Mouse (Mus musculus) limb, embryonic 15.5 days (tissue): ENCODE measurements around the gene Dcaf4. TPM values are rescaled to one million over a fixed set of nuclear protein-coding genes. Genes with fewer than 3 reads are reported as not detected.

ENCODE experiments used
- ATAC-seq: fragments of 200-750 bp; cut with Nextera tagmentation; 2 replicates; pipeline ENCODE4 v1.8.0; 2017; ENCODE audit warnings: low read depth, moderate TSS enrichment; ENCODE audit not compliant: insufficient number of reproducible peaks, low FRiP score, low TSS enrichment
- H3K27ac ChIP-seq: fragments of 300-500 bp; sonication (generic); 2 replicates; pipeline ENCODE4 v1.5.1; 2015; ENCODE audit warnings: moderate library complexity, mild to moderate bottlenecking, inconsistent platforms
- H3K27me3 ChIP-seq: fragments of 300-500 bp; sonication (generic); 2 replicates; pipeline ENCODE4 v1.6.1; 2015; ENCODE audit warnings: inconsistent platforms
- H3K36me3 ChIP-seq: fragments of 300-500 bp; sonication (generic); 2 replicates; pipeline ENCODE4 v1.6.1; 2015; ENCODE audit warnings: inconsistent platforms
- H3K4me1 ChIP-seq: fragments of 300-500 bp; sonication (generic); 2 replicates; pipeline ENCODE4 v1.6.1; 2015; ENCODE audit warnings: inconsistent platforms
- H3K4me2 ChIP-seq: fragments of 300-500 bp; sonication (generic); 2 replicates; pipeline ENCODE4 v1.6.1; 2015; ENCODE audit warnings: mild to moderate bottlenecking, inconsistent platforms
- H3K4me3 ChIP-seq: fragments of 300-500 bp; sonication (generic); 2 replicates; pipeline ENCODE4 v1.5.1; 2015; ENCODE audit warnings: mild to moderate bottlenecking, inconsistent platforms
- H3K9ac ChIP-seq: fragments of 300-500 bp; sonication (generic); 2 replicates; pipeline ENCODE4 v1.6.1; 2015; ENCODE audit warnings: inconsistent platforms
- H3K9me3 ChIP-seq: fragments of 300-500 bp; sonication (generic); 2 replicates; pipeline ENCODE4 v1.6.1; 2016; ENCODE audit warnings: inconsistent platforms
- WGBS: fragments of 180-500 bp; shearing (Covaris S2); methylation state at CpG from one replicate; pipeline ENCODE4 v1.1.7; 2015; 5-methylcytosine and 5-hydroxymethylcytosine counted together
- polyA plus RNA-seq: library from polyadenylated mRNA; unstranded; fragments of >200 nt; fragmentation: Nextera tagmentation; extraction: Ambion mirVana; gene quantifications from 2 replicates; pipeline ENCODE4 v1.2.1, GENCODE M21; 2015

The Dcaf4 gene
- polyA plus RNA-seq, 1 experiment from 2014 or later: 55.7 TPM

DNA sequence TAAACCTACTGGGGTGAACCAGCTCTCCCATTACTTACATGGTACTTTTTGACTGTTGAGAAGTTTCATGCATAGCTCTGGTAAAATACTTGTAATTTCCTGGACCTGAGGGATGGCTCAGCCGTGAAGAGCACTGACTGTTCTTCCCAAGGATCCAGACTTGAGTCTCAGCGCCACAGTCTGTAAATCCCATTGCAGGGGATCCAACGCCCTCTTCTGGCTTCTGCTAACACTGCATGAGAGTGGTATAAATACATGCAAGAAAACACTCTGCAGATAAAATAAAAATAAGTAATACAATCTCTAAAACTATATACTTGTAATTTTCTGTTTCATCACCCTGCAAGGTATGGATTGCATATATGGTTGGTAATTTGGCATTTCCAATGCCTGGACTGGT, 22.3 kb upstream of the Dcaf4 start:
- Histone ChIP-seq H3K4me2 (no peak overlapping the region), H3K36me3 (no peaks in the 10 kb centered on the region), H3K4me1 (no peaks in the 10 kb centered on the region), H3K27ac (no peak overlapping the region), H3K27me3 (0 out of 2 replicates have a peak, but pooled peaks cover 3% of the 10 kb centered on the region), H3K4me3 (no peak overlapping the region), H3K9ac (no peak overlapping the region), H3K9me3 (no peaks in the 10 kb centered on the region)
- WGBS: 84% methylated on average over 3 of the region's 3 CpGs
- ATAC-seq: no peak

DNA sequence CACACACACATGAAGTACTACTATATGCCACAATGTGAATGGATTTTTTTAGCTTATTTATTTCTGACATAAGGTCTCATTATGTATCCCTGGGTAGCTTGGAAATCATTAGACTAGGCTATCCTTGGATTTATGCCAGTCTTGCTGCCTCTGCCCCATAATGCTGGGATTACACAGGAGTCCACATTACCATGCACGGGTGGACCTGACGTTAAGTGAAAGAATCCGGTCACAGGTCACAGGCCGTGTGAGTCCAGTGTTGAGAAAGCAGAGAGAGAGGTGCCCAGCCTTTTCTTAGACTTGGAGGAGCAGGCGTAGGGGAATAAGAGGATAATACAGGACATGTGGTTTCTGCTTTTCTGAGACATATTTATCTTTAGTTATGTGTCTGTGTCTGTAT, 21.0 kb upstream of the Dcaf4 start:
- 69% methylated on average over 5 of the region's 5 CpGs for WGBS
- Histone ChIP-seq H3K4me3 (no peak overlapping the region), H3K27ac (no peak overlapping the region), H3K9ac (no peak overlapping the region), H3K9me3 (no peaks in the 10 kb centered on the region), H3K36me3 (no peaks in the 10 kb centered on the region), H3K27me3 (no peaks in the 10 kb centered on the region), H3K4me1 (no peaks in the 10 kb centered on the region), H3K4me2 (no peak overlapping the region)
- no peak for ATAC-seq

DNA sequence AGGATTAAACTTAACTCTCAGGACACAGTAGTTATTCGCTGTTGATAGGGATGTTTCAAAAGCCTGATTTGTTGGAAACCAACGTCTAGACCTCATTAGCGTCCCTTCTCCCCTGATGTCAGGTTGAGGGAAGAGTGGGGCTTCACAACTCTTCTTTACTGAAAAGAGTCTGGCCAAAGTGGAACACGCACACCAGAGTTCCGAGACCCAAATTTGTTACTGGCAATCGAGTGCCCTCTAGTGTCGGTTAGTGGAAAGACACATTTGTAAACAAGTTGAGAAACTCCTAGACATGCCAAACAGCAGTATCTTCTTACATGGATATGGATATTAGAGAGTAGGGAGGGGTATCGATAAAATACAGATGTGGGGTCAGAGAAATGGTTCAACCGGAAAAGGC, 18.1 kb upstream of the Dcaf4 start:
- Histone ChIP-seq H3K4me1 (no peaks in the 10 kb centered on the region), H3K36me3 (no peaks in the 10 kb centered on the region), H3K27ac (no peak overlapping the region), H3K9me3 (no peaks in the 10 kb centered on the region), H3K4me2 (no peak overlapping the region), H3K27me3 (no peaks in the 10 kb centered on the region), H3K9ac (no peak overlapping the region), H3K4me3 (no peak overlapping the region)
- ATAC-seq: no peak
- 5% methylated on average over 9 of the region's 9 CpGs for WGBS

DNA sequence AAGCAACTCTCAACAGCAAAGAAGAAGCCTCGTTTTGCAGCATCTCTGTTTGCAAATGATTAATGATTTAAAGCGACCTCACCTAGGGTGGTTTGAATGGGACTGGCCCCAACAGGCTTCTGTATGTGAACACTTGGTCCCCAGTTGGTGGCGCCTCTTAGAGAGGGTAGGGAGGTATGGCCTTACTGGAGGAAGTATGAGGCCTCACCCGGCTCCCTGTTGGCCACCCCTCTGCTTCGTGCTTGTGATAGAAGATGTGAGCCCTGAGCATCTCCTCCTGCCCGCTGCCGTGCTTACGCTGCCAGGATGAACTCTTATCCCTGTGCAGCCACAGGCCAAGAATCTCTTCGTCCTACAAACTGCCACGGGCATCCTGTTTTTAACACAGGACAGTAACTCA, 13.7 kb upstream of the Dcaf4 start:
- H3K4me1 ChIP-seq: no peaks in the 10 kb centered on the region
- H3K27me3 ChIP-seq: no peaks in the 10 kb centered on the region
- H3K4me3 ChIP-seq: no peak overlapping the region
- H3K9ac ChIP-seq: no peak overlapping the region
- no peak for ATAC-seq
- no peak overlapping the region for H3K27ac ChIP-seq
- no peak overlapping the region for H3K4me2 ChIP-seq
- 75% methylated on average over 10 of the region's 10 CpGs for WGBS
- H3K36me3 ChIP-seq: no peaks in the 10 kb centered on the region
- H3K9me3 ChIP-seq: no peaks in the 10 kb centered on the region

DNA sequence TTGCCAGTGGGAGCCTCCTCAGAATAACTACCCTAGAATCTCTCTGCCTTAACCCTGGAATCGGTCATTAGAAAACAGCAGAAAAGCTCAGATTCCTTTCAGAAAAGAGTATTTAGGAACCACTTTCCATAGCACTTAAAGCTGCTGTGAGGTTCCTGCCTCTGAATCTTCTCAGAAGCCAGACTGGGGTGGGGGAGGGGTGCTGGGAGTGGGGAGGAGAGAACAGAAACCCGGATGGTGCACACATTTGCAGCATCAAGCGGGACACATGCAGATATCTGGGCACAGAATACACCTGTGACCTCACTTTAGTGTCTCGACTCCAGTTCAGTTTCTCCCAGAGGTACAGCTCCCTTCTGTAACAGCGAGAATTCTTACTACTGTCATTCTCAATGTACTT, 9.7 kb upstream of the Dcaf4 start:
- Histone ChIP-seq H3K27me3 (no peaks in the 10 kb centered on the region), H3K36me3 (no peaks in the 10 kb centered on the region), H3K4me2 (no peak overlapping the region), H3K27ac (no peak overlapping the region), H3K4me3 (no peak overlapping the region), H3K4me1 (peaks cover 14% of the 10 kb centered on the region), H3K9me3 (no peaks in the 10 kb centered on the region), H3K9ac (no peak overlapping the region)
- 72% methylated on average over 5 of the region's 5 CpGs for WGBS
- no peak for ATAC-seq

DNA sequence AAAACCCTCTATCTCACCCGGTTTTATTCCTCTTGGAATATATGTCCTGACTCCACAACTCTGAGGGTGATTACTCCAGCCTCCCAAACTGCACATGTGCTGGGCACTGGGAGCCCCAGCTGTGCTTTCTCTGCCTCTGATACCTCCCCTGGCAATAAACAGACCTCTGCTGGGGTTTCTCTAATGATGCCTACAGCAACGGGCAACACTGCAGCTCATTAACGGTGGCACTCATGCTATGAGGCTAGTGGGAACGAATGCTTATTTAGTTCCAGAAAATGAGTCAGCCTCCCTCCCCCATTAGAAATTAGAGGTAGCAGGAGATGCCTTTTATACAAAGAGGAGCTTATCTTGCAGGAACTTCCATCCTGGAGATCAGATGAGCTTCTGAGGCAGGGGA, 7.5 kb upstream of the Dcaf4 start:
- Histone ChIP-seq H3K27ac (no peak overlapping the region), H3K36me3 (no peaks in the 10 kb centered on the region), H3K27me3 (no peaks in the 10 kb centered on the region), H3K4me3 (no peak overlapping the region), H3K9ac (no peak overlapping the region), H3K4me2 (peak overlapping the region; percentile 1; the same call in 1 of the 2 replicates), H3K9me3 (no peaks in the 10 kb centered on the region), H3K4me1 (peaks cover 14% of the 10 kb centered on the region)
- no peak for ATAC-seq
- WGBS: 4% methylated on average over 4 of the region's 4 CpGs

DNA sequence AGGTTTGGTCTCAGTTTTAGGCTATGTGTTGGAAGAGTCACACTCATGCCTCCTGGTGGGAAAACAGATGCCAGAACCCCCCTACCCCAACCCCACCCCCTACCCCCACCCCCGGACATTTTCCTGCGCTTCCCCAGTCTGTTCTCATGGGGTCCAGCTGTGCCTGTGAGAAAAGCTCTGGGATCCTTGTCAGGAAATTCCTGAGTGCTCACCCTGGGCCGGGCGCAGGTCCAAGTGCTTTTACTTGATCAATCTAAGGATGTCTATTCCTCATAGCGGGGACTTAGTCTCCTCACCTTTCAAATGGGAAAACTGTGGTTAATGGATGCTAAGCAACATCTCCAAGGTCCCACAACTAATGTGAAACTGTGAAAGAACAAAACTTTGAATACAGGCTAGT, 7.1 kb upstream of the Dcaf4 start:
- H3K4me2 ChIP-seq: peak overlapping the region; percentile 1; the same call in 1 of the 2 replicates

DNA sequence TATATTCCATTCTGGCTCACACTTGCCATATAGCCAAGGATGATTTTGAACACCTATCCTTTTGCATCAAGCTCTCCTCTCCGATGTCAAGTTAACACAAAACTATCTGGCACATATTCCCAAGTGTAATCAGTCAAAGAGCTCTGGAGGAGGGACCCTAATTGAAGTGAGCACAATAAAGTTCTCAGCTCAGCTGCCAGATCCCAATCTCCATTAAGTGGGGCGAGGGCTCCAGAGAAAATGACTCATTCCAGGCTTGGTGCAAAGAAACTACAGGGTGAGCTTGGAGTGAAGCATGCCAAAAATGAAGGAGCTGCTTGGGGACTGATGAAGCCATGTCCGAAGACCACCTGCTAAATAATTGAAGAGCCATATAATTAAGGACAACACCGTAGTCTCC, 6.0 kb upstream of the Dcaf4 start:
- no peak overlapping the region for H3K4me2 ChIP-seq
- no peaks in the 10 kb centered on the region for H3K36me3 ChIP-seq
- H3K9me3 ChIP-seq: no peaks in the 10 kb centered on the region
- no peak overlapping the region for H3K27ac ChIP-seq
- WGBS: 37% methylated on average over 4 of the region's 4 CpGs
- H3K27me3 ChIP-seq: no peaks in the 10 kb centered on the region
- H3K4me1 ChIP-seq: peaks cover 14% of the 10 kb centered on the region
- H3K4me3 ChIP-seq: no peak overlapping the region
- no peak overlapping the region for H3K9ac ChIP-seq
- no peak for ATAC-seq

More for the DNA sequence above, 7.1 kb upstream of the Dcaf4 start:
- Histone ChIP-seq H3K27me3 (no peaks in the 10 kb centered on the region), H3K9me3 (no peaks in the 10 kb centered on the region), H3K9ac (no peak overlapping the region), H3K27ac (no peak overlapping the region), H3K4me3 (no peak overlapping the region), H3K4me1 (peaks cover 14% of the 10 kb centered on the region), H3K36me3 (no peaks in the 10 kb centered on the region)
- ATAC-seq: no peak
- 7% methylated on average over 5 of the region's 5 CpGs for WGBS

DNA sequence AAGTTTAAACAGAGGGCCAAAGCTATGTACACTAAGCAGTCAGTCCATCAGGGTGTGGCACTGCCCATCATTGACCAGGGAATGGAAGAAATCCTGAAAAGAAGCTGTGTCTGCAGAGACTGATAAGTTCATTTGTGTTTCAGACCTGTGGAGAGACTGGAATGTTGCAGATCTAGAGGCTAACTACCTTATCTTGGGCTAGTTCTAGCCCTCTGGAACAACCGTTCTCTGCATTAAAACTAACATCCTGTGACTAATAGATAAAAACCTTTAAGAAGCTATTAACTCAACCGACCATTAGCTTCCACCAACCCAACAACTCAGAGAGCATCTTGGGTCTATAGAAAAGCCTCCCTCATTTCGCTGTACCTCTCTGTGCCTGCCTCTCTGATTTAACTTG, 2.7 kb upstream of the Dcaf4 start:
- no peak overlapping the region for H3K4me2 ChIP-seq
- ATAC-seq: no peak
- H3K4me3 ChIP-seq: no peak overlapping the region
- H3K9me3 ChIP-seq: no peaks in the 10 kb centered on the region
- no peak overlapping the region for H3K27ac ChIP-seq
- 81% methylated on average over 3 of the region's 3 CpGs for WGBS
- H3K4me1 ChIP-seq: peaks cover 24% of the 10 kb centered on the region
- H3K36me3 ChIP-seq: no peaks in the 10 kb centered on the region
- no peak overlapping the region for H3K9ac ChIP-seq
- H3K27me3 ChIP-seq: no peaks in the 10 kb centered on the region

DNA sequence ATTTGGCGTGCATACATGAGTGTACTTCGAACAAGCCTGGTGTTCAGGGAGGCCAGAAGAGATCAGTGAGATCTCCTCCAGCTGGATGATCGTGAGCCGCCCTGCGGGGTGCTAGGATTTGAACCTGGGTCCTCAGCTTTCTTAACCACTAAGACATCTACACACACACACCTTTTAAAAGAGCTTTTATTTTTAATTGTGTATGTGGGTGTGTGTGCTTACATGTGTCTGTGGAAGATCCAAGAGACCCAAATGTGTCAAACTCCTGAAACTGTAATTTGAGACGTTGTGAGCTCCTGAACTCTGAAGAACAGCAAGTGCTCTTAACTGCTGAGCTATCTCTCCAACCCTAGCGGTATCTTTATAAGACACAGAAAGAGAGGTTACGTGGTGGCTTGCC, 817 bp downstream of the Dcaf4 start:
- WGBS: 35% methylated on average over 8 of the region's 8 CpGs
- H3K36me3 ChIP-seq: no peaks in the 10 kb centered on the region
- peak overlapping the region; percentile 80; the same call in 1 of the 2 replicates for H3K27ac ChIP-seq
- peaks cover 15% of the 10 kb centered on the region for H3K4me1 ChIP-seq
- no peak for ATAC-seq
- H3K9ac ChIP-seq: no peak overlapping the region
- peak overlapping the region; percentile 60 for H3K4me2 ChIP-seq
- H3K9me3 ChIP-seq: no peaks in the 10 kb centered on the region
- H3K4me3 ChIP-seq: peak overlapping the region; percentile 75
- no peaks in the 10 kb centered on the region for H3K27me3 ChIP-seq

DNA sequence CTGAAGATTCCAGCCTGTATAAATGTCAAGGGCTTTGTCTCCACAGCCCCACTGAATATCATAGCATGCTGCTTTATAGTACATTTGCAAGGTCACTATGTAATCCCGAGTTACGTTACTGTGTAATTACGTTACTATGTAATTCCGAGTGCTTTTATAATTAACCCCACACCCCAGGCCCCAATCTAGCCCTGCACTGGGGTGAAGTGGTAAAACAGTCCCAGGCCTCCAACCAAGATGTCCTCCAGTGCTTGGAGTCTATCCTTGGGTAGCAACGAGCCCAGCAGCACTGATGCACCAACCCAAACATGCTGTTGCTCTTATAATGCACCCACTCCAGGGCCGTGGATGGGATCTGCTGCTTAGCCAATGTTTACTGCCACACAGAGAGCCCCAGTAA, 2.8 kb downstream of the Dcaf4 start:
- H3K27ac ChIP-seq: no peak overlapping the region
- no peak overlapping the region for H3K9ac ChIP-seq
- no peak overlapping the region for H3K4me3 ChIP-seq
- H3K9me3 ChIP-seq: no peaks in the 10 kb centered on the region
- ATAC-seq: no peak
- no peaks in the 10 kb centered on the region for H3K27me3 ChIP-seq
- peaks cover 16% of the 10 kb centered on the region for H3K4me1 ChIP-seq
- 0 out of 2 replicates have a peak, but pooled peaks cover 3% of the 10 kb centered on the region for H3K36me3 ChIP-seq
- 69% methylated on average over 6 of the region's 6 CpGs for WGBS
- H3K4me2 ChIP-seq: no peak overlapping the region

DNA sequence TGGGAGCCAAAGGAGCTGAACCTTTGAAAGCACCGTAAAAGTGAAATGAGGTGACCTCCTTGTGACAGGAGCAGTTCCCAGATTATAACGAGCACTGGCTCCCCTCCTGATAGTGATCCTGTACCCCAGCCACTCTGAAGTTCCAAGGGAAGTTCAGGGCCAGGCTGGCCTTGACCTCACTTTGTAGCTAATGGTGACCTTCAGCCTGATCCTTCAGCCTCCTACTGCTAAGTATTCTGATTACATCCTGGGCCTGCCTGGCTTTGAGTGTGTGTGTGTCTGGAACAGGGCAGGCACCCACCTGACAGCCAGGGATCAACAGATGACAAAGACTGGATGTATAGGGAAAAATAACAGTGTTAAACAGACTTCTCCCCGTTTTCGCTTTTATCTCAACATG, 3.6 kb downstream of the Dcaf4 start:
- WGBS: 63% methylated on average over 4 of the region's 4 CpGs
- Histone ChIP-seq H3K27me3 (no peaks in the 10 kb centered on the region), H3K4me3 (no peak overlapping the region), H3K4me2 (no peak overlapping the region), H3K9me3 (no peaks in the 10 kb centered on the region), H3K36me3 (0 out of 2 replicates have a peak, but pooled peaks cover 3% of the 10 kb centered on the region), H3K4me1 (peaks cover 19% of the 10 kb centered on the region), H3K27ac (no peak overlapping the region), H3K9ac (no peak overlapping the region)
- ATAC-seq: no peak

DNA sequence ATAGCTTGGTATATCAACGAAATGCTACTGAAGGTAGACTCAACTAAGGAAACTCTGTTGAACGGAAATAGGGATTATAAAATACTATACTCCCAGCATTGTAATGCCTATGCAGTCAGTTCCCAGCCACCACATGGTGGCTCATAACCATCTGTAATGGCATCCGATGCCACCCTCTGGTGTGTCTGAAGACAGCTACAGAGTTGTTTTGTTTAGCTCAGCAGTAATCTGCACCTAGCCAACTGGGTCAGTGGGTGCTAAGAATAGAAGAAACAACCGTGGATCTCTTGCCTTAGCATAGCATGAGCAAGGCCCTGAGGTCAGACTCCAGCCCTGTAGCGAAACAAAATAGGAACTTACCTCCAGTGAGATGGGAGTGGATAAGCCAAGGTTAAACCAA, 4.1 kb downstream of the Dcaf4 start:
- Histone ChIP-seq H3K36me3 (0 out of 2 replicates have a peak, but pooled peaks cover 3% of the 10 kb centered on the region), H3K9me3 (no peaks in the 10 kb centered on the region), H3K4me1 (peaks cover 19% of the 10 kb centered on the region), H3K27ac (no peak overlapping the region), H3K4me3 (no peak overlapping the region), H3K4me2 (no peak overlapping the region), H3K9ac (no peak overlapping the region), H3K27me3 (no peaks in the 10 kb centered on the region)
- ATAC-seq: no peak
- WGBS: 81% methylated on average over 5 of the region's 5 CpGs
